Mouse (Mus musculus) mesoderm, embryonic 11.5 days (tissue): Measurements from ENCODE around the gene Rassf6.

Experiments
- DNase-seq: peaks from one replicate; pipeline ENCODE4 v3.0.0-alpha.2; 2012; ENCODE audit warnings: low read depth, low spot score

Rassf6 gene

DNA sequence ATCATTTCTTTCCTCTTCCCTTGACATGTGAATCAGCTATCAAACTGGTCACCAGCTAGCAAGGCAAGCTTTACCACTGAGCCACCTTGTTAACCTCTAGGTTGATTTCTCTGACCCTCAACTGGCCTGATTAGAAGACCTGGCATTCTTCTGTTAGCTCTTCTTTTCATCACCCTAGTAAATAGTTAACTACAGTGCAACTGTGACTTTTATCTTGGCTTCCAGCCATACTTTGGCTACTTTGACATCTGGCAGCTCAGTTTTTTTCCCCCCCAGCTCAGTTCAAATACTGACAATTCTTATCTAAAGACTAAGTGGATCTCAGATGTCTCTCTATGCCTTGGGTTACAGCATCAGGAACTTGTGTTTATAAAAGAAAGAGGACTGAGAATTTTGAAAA lies 72.1 kb downstream of the Rassf6 start:
- no peak for DNase-seq

DNA sequence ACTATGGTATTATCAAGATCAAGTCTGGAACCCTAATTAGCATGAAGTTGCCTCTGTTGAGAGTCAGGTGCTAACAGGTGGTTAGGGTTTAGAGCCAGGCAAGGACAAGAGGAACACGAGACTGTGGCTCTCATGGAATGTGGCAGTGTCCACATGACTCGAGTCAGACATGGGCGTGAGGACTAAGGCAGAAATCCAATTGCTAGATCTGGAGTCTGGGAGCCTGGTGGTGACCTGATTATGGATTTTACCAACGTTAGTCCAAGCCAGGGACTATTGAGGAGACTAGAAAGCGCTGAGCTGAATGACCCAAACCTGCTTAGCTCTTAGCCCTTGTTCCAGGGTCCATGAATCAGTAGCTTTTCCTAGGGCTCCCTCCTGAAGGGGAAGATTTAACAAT lies 72.7 kb downstream of the Rassf6 start:
- DNase-seq: no peak

DNA sequence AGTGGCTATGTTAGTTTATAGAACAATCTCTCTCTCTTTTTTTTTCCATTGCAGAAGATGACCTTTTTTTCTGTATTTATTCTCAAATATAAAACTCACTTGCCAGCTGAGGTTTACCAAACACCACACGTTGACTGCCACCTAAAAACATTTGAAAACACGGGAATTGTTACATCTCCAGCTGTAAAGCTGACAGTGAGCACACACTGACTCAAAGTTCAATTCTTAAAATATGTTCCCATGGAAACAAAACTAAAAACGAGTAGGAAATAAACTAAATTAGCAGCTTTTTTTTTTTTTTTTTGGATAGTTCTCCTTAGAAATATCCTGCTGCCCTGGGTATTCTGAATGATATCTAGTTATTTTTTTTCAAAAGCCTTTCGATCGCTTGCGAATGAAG lies 75.3 kb downstream of the Rassf6 start:
- no peak for DNase-seq

DNA sequence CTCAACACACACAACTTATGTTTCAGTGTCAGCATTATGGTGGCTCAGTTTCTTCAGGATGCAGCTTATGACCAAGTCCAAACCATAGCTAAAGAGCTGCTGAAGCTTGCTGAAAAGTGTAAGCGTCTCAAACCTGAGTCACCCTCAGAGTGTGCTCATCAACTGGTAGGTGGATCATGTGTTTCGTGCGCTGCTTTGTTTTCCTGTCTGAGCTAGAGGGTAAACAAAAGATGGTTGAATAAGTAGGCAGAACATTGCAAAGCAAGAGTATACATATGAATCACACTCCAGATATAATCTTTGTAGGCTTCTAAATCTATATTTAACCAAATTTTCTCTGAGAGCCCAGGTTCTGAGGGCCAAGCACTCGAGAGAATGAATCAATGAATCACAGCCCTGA lies 76.3 kb downstream of the Rassf6 start:
- DNase-seq: no peak

DNA sequence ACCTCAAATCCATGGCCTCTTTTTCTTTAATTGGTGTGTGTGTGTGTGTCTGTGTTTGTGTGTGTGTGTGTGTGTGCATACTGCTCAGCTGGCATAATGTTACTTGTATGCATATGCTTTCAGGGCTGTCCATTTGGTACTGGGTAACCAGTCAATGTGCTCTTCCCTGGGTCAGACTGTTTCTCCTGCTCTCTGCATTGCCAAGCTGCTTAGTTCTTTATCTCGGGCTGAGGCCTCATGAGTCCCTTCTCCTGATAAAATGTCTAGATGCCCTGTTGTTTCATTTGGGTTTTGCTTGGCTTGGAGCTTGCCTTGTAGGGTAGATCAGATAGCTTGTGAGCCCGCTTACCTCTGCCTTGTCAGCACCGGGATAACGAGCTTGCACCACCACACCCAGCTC lies 77.6 kb downstream of the Rassf6 start:
- no peak for DNase-seq

DNA sequence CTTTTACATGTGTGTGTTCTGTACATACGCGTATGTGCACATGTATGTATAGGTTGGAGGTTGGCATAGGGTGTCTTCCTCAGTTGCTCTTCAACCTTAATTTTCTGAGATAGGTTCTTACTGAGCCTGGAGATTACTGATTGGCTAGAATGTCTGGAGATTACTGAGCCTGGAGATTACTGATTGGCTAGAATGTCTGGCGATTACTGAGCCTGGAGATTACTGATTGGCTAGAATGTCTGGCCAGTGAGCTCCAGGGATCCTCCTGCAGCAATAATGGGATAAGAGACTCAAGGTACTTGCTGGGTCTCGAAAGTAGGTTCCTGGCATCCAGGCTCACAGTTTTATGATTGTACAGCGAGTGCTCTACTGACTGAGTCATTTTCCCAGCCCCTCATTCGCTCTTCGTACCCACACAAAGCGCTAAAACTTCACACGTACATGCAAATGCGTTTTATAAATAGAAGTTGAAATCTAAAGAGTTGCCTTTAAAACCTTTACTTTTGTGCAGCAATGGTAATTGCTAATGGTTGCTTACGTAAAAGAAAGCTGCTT lies 78.7 kb downstream of the Rassf6 start:
- DNase-seq: no peak

DNA sequence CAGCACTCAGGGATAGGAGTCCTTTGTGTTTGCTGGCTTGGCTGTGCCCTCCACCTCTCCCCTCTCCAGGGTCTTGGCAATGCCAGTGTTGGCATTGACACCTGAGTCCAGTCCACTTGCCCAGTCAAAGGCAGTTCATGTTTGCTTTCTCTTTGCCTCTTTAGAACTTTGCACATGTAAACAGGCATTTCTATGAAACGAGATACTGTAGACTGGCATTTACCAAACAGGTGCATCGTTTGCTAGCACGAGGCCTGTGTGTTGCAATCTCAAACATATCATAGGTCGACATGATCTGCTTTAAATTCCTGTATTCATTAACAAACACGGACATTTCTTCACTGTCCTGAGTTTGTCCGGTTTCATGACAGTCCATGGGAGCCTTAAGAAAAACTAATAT lies 79.7 kb downstream of the Rassf6 start, which contains the start of gene 5830473C10Rik:
TSS of gene 5830473C10Rik (plus strand) at position 365 of the 400 bp plus-strand sequence.
- DNase-seq: no peak

DNA sequence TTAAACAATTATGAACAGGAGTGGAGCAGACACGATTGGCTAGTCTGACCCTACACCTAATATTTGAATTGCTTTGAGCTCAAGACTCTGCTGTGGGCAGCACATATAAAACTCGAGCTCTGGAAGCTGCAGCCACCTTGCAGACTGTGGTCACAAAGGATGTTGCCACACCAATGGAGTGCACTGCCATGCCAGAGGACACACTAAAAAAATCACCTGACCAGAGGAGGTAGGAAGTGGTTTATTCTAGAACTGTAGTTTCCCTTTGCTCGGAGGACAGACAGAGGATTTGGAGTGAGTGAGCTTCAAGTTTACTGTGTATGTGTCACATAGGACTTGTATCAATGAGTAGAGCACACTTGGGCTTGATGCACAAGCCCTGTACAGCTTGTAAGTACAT lies 84.4 kb downstream of the Rassf6 start:
- DNase-seq: no peak
